Mouse (Mus musculus) pancreas, adult 10 weeks (tissue): Measurements from ENCODE around the gene Duoxa1. TPM values are rescaled to one million over a fixed set of nuclear protein-coding genes. Genes with fewer than 3 reads are reported as not detected.

Experiments used
- polyA plus RNA-seq: library from polyadenylated mRNA; stranded (reverse); fragments of 350-450 nt; fragmentation: Illumina TruSeq; extraction: RNeasy Lipid Tissue Mini Kit (QIAGEN cat#74804); gene quantifications from one replicate; pipeline ENCODE4 v1.2.3, GENCODE M21; 2015; ENCODE audit warnings: low read depth, low replicate concordance; ENCODE audit not compliant: insufficient read depth

The Duoxa1 gene
- polyA plus RNA-seq = not detected

DNA sequence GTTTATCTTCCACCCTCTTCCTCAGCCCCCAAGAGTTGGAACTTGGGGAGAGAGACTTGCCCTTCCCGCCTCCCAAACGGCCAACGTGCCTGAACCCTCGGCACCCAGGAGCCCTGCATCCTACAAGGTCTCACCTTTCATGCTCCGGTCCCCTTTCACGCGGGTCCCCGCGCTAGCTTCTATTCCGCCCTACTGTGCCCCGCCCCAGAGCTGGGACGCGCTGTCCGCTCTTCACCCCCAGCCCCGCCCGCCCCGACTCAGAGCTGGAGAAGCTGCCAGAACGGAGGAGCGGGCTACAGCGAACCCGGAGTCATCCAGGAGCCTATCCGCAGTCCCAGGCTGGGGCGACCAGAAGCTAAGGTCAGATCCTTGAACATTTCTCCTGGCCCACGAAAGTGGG lies at the start of gene Duoxa1:
Duoxa1 (minus strand) TSS at position 195 of the 400 bp plus-strand sequence.

DNA sequence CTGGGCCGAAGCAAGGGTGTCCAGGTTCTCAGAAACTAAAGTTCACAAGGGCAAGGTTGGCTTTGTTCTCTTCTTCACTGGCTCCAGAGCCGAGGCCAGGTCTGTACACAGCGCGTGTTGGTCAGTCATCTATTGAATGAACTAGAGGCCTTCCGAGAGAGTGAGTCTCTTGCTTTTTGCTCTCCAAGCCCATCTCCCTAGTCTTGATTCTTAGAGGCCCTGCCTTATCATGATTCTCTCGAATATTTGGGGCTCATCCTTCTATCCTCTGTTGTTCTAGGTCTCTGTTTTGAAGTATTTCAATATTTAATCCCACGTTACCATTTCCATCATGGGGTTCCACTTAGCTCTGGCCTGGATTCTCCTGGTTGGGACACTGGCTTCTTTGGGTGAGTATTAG lies 1.8 kb upstream of the Duoxa1 start, which contains the start of gene Duox1:
Duox1 (plus strand) TSS at position 301 of the 400 bp plus-strand sequence.

DNA sequence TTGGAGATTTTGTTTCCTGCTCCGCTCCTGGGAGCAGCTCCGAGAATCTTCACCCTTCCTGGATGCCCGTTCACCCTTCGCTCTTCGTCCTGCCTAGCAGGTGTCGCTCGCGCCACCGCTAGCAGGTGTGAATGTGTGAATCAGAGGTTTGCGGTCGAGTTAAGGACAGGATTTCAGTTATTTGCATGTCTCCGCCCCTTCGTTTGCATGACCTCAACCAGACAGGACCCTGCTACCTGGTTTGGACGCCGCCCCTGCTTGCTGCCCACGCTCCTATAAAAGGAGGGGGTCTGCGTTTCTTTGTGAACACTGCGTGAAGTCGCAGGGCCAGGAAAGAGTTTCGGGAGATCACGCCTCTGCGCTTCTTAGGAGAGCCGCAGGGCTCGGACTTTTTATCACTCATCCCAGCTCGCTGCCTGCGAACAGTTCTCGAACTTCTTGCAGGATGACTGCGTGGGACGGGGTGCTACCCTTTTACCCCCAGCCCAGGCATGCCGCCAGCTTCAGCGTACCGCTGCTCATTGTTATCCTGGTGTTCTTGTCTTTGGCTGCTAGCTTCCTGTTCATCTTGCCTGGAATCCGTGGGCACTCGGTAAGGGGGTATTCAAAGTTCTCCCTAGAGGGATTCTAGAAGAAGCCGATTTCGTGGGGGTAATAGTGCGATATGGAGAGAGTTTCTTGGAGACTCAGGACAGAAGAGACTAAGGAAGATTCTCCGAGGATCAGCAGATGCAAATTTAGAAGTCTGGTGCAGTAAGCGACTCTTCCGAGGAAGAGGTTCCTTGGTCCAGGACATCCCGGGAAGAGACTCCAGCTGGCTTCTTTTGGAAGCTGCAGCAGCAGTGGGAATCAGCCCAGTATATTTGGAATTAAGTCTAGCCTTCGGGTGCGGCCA lies 14.7 kb downstream of the Duoxa1 start, which contains the start of gene Duoxa2:
Duoxa2 (plus strand) TSS at position 305 of the 895 bp plus-strand sequence.

DNA sequence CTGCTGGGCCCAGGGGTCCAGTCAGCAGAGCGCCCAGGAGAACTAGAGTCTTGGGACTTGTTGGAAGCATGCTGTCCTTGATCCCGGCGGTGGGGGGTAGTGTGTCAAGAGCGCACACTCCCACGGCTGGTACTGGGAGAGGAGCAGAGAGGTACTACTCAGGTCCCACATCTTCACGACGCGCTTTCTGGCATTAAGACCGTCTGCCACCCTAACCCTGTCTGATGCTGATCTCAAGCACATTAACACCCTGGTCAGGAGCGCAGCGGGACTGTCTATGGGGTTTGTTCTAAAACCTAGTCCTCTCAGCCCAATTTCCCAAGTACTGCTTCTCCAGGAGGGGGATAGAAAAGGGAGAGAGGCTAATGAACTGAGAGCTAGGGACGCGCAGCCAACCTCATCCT lies 15.4 kb downstream of the Duoxa1 start, which contains the start of gene Duox2:
Duox2 (minus strand) TSS at position 354 of the 404 bp plus-strand sequence.

Other genes starting within 250 kb of the Duoxa1 start
- 2.7 TPM for gene Spg11, start 195.3 kb downstream of the Duoxa1 start, polyA plus RNA-seq
- gene B2m, start 166.0 kb downstream of the Duoxa1 start, polyA plus RNA-seq = 330 TPM
- gene Trim69, start 153.0 kb downstream of the Duoxa1 start, polyA plus RNA-seq = not detected
- gene Patl2, start 127.5 kb downstream of the Duoxa1 start, polyA plus RNA-seq = not detected
- not detected for gene Terb2, start 127.5 kb downstream of the Duoxa1 start, polyA plus RNA-seq
- 15.0 TPM for gene Sord, start 79.0 kb downstream of the Duoxa1 start, polyA plus RNA-seq
- 1.1 TPM for gene Duox2, start 15.3 kb downstream of the Duoxa1 start, polyA plus RNA-seq
- gene Duoxa2, start 14.8 kb downstream of the Duoxa1 start, polyA plus RNA-seq = not detected
- gene Duox1, start 1.9 kb upstream of the Duoxa1 start, polyA plus RNA-seq = not detected
- gene Shf, start 55.4 kb upstream of the Duoxa1 start, polyA plus RNA-seq = 2.8 TPM
- gene Slc28a2, start 112.7 kb upstream of the Duoxa1 start, polyA plus RNA-seq = 2.8 TPM
- not detected for gene Gm14085, start 171.2 kb upstream of the Duoxa1 start, polyA plus RNA-seq